Mouse (Mus musculus): ENCODE data around the gene Slc16a10.

The Slc16a10 gene

DNA sequence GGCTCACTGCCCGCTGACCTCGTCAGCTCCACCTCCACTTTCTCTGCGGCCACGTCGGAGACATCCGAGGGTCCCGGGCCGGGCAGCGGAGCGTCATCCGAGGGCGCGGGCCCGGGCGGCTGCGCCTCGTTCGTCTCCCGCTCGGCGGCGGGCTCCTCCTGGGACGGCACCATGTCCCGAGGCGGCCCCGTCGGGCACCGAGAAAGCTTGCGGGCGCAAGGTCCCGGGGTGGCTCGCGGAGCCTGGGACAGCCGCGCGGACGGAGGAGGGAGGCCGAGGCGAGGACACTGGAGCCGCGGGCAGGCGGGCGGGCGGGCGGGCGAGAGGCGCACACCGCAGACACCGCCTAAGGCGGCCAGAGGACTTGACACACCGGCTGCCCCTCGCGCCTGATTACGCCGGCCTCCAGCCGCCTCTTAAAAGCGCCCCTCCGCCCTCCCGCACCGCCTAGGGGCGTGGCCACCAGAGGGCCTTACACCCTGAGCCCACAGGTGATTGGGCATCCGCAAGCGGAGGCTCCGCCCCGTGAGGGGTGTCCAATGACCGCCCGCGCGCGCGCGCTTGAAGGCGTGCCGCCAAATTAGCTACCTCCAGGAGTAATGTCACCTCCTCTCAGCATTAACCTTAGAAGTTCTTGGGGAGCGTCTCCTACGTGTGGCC lies at the start of gene Slc16a10:
Gene Slc16a10, minus strand, starts transcription at position 395 of the 660 bp plus-strand sequence.
- DNase-seq (ENCODE audit: low read depth, low spot score): peak; percentile 96

DNA sequence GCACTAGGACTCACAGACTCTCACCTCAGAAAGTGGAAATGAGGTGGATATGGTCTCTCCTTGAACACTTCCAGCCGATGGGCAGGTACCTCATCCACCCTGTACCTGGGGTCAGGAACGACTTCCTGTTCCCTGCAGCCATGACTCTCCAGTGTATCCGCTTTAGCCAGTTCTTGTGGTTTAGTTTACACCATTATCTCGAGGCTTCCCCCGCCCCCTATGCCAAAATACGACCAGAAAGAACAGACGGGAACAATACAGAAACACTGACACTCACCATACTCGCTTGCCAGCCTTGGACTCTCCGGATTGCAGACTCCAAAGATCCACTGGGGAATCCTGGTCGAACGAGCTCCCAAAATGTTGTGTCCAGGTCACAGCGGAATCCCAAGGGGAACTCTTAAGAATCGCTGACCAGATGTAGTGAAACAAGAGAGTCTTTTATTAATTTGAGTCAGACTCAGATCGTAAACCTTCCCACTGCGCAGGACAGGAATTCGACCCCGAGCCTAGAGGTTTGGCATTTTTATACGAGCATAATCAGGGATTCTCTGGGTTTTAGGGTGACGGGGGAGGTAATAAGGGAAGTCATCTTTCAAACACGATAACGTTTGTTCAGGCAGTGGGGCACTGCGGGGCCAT lies 49.4 kb upstream of the Slc16a10 start:
- peak; percentile 15 for DNase-seq (ENCODE audit: low read depth, low spot score)

DNA sequence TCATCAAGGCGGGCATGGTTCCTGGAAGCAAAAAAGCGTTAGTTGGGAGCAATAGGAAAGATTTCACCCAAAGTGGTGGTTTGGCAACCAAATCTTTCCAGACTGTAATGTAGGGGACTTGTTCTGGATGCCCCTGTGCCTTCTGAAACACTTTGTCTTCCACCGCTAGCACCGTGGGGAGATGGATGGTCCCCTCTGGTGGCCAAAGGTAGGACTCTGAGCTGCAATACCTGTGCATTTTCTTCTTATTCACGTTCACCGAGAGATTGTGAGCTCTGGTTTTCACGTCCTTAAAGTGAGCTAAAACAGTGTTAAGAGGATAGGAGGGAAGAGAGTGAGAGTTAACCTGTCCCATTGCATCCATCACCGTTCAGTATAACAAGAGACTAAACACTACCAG lies 48.8 kb upstream of the Slc16a10 start:
- DNase-seq (ENCODE audit: low read depth, low spot score): peak; percentile 39

GRCm38 (mm10) chr10:40189689-40190088 lies 47.6 kb upstream of the Slc16a10 start:
- DNase-seq (ENCODE audit: low read depth, low spot score): no peak

- DNase-seq (ENCODE audit: low read depth, low spot score): no peak
These were observed 46.8 kb upstream of the Slc16a10 start for GRCm38 (mm10) chr10:40188831-40189230.

- DNase-seq (ENCODE audit: low read depth, low spot score): no peak
These were observed 43.9 kb upstream of the Slc16a10 start for GRCm38 (mm10) chr10:40185956-40186355.

GRCm38 (mm10) chr10:40180011-40180410 lies 38.0 kb upstream of the Slc16a10 start:
- no peak for DNase-seq (ENCODE audit: low read depth, low spot score)

GRCm38 (mm10) chr10:40179142-40179541 lies 37.1 kb upstream of the Slc16a10 start:
- DNase-seq (ENCODE audit: low read depth, low spot score): peak; percentile 36

DNA sequence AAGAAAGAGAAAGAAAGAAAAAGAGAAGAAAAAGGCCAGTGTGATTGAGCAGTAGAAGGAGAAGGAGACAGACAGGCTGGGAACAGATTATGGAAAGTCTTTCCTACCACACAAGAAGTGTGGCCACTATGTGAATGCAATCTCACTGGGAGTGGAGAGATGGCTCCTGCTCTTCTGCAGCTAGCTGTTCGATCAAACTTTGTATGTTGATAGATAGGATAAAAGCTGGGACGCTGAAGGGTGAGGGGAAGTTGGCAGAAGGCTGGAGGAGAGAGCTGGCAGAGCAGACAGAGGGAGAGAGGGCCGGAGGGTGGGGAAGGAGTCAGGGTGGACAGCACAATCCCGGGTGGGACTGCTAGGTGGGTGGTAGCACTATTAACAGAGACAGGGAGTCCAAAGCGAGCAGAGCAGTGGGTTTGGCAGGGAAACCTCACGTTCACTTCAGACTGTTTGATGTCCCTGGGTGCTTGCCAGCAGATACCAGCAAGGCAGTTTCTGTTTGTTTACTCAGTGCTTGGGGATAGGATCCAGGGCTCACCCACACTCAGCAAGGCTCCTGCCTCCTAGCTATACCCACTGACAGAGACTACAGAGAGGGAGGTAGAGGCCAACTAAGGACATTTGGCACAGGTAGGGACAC lies 35.4 kb upstream of the Slc16a10 start:
- DNase-seq (ENCODE audit: low read depth, low spot score): peak; percentile 57

GRCm38 (mm10) chr10:40172136-40172535 lies 30.1 kb upstream of the Slc16a10 start:
- no peak for DNase-seq (ENCODE audit: low read depth, low spot score)

GRCm38 (mm10) chr10:40171211-40171610 lies 29.2 kb upstream of the Slc16a10 start:
- DNase-seq (ENCODE audit: low read depth, low spot score): peak; percentile 44

DNA sequence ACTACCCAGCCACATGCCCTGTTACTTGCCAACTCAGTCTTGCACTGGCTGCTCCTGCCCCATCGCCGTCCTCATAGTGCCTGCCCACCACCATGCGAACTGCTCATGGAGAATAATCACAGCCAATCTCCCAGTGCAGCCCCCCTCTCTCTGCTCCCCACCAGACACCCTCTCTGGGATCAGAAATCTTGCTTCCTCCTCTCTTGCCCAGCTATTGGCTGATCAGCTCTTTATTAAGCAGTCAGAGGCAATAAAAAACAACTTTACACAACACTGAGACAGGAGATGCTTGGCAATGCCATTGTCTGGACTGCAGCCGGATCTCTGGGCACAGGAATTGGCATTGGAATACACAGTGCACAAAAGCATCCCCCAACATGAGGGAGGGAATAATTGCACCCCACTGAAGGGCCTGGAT lies 28.1 kb upstream of the Slc16a10 start:
- no peak for DNase-seq (ENCODE audit: low read depth, low spot score)

DNA sequence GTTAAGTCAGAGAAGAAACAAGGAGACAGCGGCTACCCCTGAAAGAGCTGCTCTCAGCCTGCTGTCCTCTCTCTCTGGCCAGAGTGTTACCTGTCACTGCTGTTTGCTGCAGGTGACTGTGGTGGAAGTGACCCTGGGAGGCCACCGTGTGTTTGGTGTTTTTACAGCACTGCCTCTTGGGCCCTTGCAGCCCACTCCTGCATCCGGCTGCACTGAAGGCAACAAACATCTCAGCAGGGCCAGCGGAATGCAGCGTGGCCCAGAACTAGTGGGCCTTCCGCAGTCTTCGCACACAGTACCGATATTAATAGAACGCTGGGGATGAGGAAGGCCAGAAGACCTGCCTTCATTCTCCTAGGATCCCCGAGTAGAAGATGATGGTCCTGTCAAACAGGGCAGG lies 27.5 kb upstream of the Slc16a10 start:
- DNase-seq (ENCODE audit: low read depth, low spot score): no peak

- DNase-seq (ENCODE audit: low read depth, low spot score): no peak
These were observed 27.0 kb upstream of the Slc16a10 start for GRCm38 (mm10) chr10:40169088-40169487.

GRCm38 (mm10) chr10:40164421-40165386 lies 22.6 kb upstream of the Slc16a10 start:
- DNase-seq (ENCODE audit: low read depth, low spot score): peak; percentile 75

DNA sequence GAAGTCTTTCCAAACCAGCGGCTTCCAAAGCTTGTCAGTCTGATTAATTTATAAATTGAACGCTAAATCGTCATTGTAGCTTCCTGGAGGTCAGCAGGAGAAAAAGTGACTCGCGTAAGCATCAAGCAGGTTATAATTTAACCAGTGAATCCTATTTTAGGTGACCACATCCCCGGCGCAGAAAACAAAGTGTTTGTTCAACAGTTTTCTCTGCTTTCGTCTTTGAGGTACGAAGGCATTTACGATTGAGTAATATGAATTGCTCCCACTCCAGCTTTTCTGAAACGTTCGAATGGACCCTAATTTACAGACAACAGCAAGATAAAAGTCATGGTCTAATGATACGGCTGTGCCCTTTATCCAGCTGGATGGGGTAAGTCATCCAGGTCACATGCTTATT lies 21.9 kb upstream of the Slc16a10 start:
- DNase-seq (ENCODE audit: low read depth, low spot score): peak; percentile 17

DNA sequence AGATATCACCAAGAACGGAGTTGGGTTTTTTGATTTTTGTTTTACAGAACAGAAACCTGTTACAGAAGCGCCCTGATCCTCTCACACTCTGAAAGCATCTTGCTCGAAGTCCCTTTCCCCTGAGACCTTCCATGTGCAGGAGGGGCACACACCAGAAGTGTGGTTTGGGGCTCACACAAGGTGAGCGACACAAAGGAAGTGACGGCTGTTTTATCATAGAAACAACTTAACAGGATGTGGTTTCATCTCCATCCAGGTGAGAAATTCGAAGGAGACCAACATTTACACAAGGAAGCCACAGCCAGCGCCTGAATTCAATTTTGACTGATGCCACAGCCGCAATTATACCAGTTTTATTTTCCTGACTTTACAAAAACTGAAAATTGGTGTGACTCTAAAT lies 21.3 kb upstream of the Slc16a10 start:
- DNase-seq (ENCODE audit: low read depth, low spot score): peak; percentile 84

GRCm38 (mm10) chr10:40161701-40162255 lies 19.7 kb upstream of the Slc16a10 start:
- DNase-seq (ENCODE audit: low read depth, low spot score): no peak

DNA sequence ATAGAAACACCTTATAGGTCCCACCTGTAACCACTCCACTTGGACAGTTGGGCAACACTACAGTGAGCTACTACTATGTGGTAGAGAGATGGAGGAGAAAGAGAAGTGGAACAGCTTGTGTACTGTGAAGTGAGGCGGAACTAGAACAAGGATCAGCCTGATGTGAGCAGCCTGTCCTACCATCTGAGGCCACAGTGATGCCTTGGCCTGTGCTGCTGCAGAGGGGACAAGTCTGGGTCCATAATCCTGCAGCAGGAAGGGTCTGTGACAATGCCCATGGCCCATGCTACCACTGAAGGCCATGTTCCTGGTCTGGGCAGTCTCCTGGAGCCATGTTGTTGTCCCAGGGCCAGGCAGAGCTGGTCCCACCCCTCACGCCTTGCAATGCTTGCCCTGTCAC lies 19.2 kb upstream of the Slc16a10 start:
- no peak for DNase-seq (ENCODE audit: low read depth, low spot score)

GRCm38 (mm10) chr10:40152550-40152857 lies 10.4 kb upstream of the Slc16a10 start:
- no peak for DNase-seq (ENCODE audit: low read depth, low spot score)

DNA sequence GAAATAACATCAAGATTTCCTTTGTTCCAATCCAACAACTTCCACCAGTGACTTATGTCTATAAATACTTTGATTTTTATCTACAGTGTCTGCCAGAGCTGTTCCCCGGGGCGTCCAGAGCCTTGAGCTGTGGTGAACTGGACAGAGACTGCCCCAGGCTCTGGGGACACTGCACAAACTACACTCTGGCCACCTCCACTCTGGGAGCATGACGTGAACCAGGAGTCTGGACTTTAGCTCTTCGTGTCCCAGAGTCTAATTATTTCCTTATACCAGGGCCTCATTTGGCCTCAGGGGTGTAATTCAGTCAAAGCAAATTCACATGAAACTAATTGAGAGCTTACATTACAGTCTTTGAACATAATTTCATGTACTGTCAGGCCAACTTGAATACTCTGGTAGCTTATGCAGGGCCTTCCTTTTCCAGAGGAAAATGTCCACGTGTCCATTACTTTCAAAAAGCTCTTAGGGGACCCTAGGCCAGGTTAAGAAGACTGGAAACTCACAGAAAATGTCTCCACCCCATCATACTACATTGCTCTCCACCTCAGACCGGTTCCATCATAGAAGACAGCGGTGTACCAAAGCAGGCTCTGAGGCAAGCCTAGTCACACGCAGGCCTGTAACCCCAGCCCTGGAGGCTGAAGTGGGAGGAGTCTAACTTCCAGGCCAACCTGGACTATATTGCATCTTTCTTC lies 9.9 kb upstream of the Slc16a10 start:
- no peak for DNase-seq (ENCODE audit: low read depth, low spot score)
